Mouse (Mus musculus) layer of hippocampus, adult 6 months (tissue): ENCODE measurements around the gene Serpinb12. TPM values are rescaled to one million over a fixed set of nuclear protein-coding genes. Genes with fewer than 3 reads are reported as not detected.

Experiments used
- long read RNA-seq, 2 experiments: library from polyadenylated mRNA; unstranded; transcript quantifications; one replicate each; pipeline ENCODE4 v2.0.0; 2019 to 2020
- polyA plus RNA-seq: library from polyadenylated mRNA; unstranded; fragments of <200 nt; fragmentation: Nextera tagmentation; gene quantifications from 2 replicates; pipeline ENCODE4 v1.2.3, GENCODE M21; 2021

The Serpinb12 gene
- not detected in 2 replicates for polyA plus RNA-seq
- long read RNA-seq, experiment 1, result 0 reads
- long read RNA-seq, experiment 2, result 0 reads

DNA sequence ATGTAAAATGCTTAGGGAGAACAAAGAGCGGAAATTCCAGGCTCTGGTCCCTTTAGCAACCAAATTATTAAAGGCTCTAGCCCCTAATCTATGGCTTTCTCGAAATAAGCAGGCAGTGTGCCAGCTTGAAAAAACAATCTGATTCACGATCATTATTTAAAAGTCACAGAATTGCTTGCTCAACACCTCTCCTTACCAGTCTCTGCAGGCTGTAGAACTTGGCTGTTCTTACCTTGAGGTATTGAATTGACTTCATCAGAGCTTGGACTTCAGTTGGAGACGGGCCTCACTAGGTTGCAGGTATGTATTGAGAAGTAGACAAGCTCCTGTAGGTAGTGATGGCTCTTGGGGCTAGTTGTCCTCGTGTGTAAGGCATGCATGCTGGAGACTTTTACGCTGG is at the start of gene Serpinb12:
TSS of gene Serpinb12 (plus strand) at position 185 of the 400 bp plus-strand sequence.

DNA sequence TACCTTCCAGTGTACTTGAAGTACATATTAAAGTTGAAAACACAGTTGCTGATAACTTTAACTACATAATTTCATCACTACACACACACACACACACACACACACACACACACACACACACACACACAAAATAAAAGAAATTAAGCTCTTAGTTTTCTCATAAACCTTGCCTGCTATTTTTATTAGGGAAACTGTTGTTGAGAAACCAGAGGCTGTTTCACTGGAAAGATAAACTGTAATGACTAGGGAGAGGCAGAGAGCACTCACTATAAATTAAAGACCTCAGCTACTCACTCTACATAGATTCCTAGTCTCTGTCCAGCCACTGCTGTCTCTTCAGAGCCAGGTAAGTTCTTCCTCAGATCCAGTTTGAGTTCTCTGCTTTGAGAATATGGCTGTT is 46.4 kb downstream of the Serpinb12 start, which contains the start of gene Serpinb13:
TSS of gene Serpinb13 (plus strand) at position 301 of the 400 bp plus-strand sequence.

Other genes starting within 250 kb of the Serpinb12 start
- gene Bcl2, start 220.2 kb upstream of the Serpinb12 start, polyA plus RNA-seq, result 2.5 and 2.7 TPM in 2 replicates
- gene Kdsr, start 174.7 kb upstream of the Serpinb12 start, polyA plus RNA-seq, result 10.0 and 11.5 TPM in 2 replicates
- 21.1 and 24.5 TPM in 2 replicates for gene Vps4b, start 137.7 kb upstream of the Serpinb12 start, polyA plus RNA-seq
- gene Serpinb5, start 73.3 kb upstream of the Serpinb12 start, polyA plus RNA-seq, result 0.40 TPM in 1 of 2 replicates, not detected in the other
- not detected in 2 replicates for gene Serpinb13, start 46.5 kb downstream of the Serpinb12 start, polyA plus RNA-seq
- gene Serpinb3a, start 117.9 kb downstream of the Serpinb12 start, polyA plus RNA-seq, result not detected in 2 replicates
- not detected in 2 replicates for gene Serpinb3d, start 149.1 kb downstream of the Serpinb12 start, polyA plus RNA-seq